Mouse (Mus musculus): Measurements from ENCODE around the gene Hsf4.

GRCm38 (mm10) chr8:105285514-105285913 lies 15.9 kb downstream of the Hsf4 start:
- TF ChIP-seq CTCF (IDR thresholded peaks at IDR 0.05; ENCODE audit: extremely low read depth, insufficient read depth, low read length) = no peak
- TF ChIP-seq POLR2A (IDR thresholded peaks at IDR 0.05; ENCODE audit: extremely low read depth, insufficient read depth, low read length) = no peak

Data from cortical plate, adult 2 months (tissue).